Mouse (Mus musculus) retina, postnatal 7 days (tissue): Measurements from ENCODE around the gene Ube2f.
A peak's percentile ranks its signal among the peaks of the same experiment; 100 is the strongest.

Experiments used
- DNase-seq: peaks from one replicate; pipeline ENCODE4 v3.0.0-alpha.2; 2012; ENCODE audit warnings: low read depth, low spot score

The Ube2f gene

GRCm38 (mm10) chr1:91249564-91250414 lies at the start of gene Ube2f:
Ube2f (plus strand) TSS chr1:91250304.
- peak; percentile 88 for DNase-seq

- no peak for DNase-seq
These were observed 49.0 kb upstream of the Ube2f start for GRCm38 (mm10) chr1:91201122-91201521.

GRCm38 (mm10) chr1:91204221-91204765 lies 45.8 kb upstream of the Ube2f start:
- no peak for DNase-seq

- DNase-seq: no peak
These were observed 44.5 kb upstream of the Ube2f start for GRCm38 (mm10) chr1:91205651-91206050.

- DNase-seq: no peak
These were observed 43.8 kb upstream of the Ube2f start for GRCm38 (mm10) chr1:91206336-91206735.

GRCm38 (mm10) chr1:91206873-91207272 lies 43.2 kb upstream of the Ube2f start:
- DNase-seq: no peak

- no peak for DNase-seq
These were observed 42.6 kb upstream of the Ube2f start for GRCm38 (mm10) chr1:91207334-91208074.

- no peak for DNase-seq
These were observed 40.8 kb upstream of the Ube2f start for GRCm38 (mm10) chr1:91209343-91209742.

GRCm38 (mm10) chr1:91209785-91210184 lies 40.3 kb upstream of the Ube2f start:
- DNase-seq: no peak

GRCm38 (mm10) chr1:91211099-91211498 lies 39.0 kb upstream of the Ube2f start:
- DNase-seq: peak; percentile 36

GRCm38 (mm10) chr1:91211591-91212008 lies 38.5 kb upstream of the Ube2f start:
- no peak for DNase-seq

- no peak for DNase-seq
These were observed 34.8 kb upstream of the Ube2f start for GRCm38 (mm10) chr1:91215264-91215663.

GRCm38 (mm10) chr1:91215981-91216380 lies 34.1 kb upstream of the Ube2f start:
- DNase-seq: no peak

GRCm38 (mm10) chr1:91216504-91217267 lies 33.4 kb upstream of the Ube2f start:
- no peak for DNase-seq

- DNase-seq: no peak
These were observed 30.3 kb upstream of the Ube2f start for GRCm38 (mm10) chr1:91219641-91220321.

GRCm38 (mm10) chr1:91220322-91220672 lies 29.8 kb upstream of the Ube2f start:
- DNase-seq: no peak

GRCm38 (mm10) chr1:91226562-91226961 lies 23.5 kb upstream of the Ube2f start:
- no peak for DNase-seq

- no peak for DNase-seq
These were observed 22.6 kb upstream of the Ube2f start for GRCm38 (mm10) chr1:91227381-91228054.

- DNase-seq: no peak
These were observed 19.0 kb upstream of the Ube2f start for GRCm38 (mm10) chr1:91231142-91231541.

GRCm38 (mm10) chr1:91231896-91232295 lies 18.2 kb upstream of the Ube2f start:
- no peak for DNase-seq

- DNase-seq: no peak
These were observed 14.7 kb upstream of the Ube2f start for GRCm38 (mm10) chr1:91235395-91235794.
